13 mouse cellular contexts compared by ENCODE assay signal in genomic region chr11:102288913-102289312, GRCm38 (mm10). TPM values are rescaled to one million over a fixed set of nuclear protein-coding genes. Genes with fewer than 3 reads are reported as not detected.
DNase-seq lines count a peak whose midpoint lies in the region; ATAC-seq and TF ChIP-seq lines count a peak whose summit lies in the region.
"Had no signal": no experiment of that assay in that cellular context is flagged by ENCODE, and none has a peak within 500 bp of the region (broad histone marks: within the 10 kb centered on the region; RNA-seq: fewer than 3 reads in every experiment).

No protein-coding gene starts in this region.

- no peaks in the 10 kb centered on the region for H3K9me3 ChIP-seq in hindbrain, postnatal 0 days (ENCODE audit: low read length)
- H3K9me3 ChIP-seq in hindbrain, embryonic 11.5 days (ENCODE audit: control insufficient read depth, low read length), result no peaks in the 10 kb centered on the region
- no peaks in the 10 kb centered on the region for H3K9me3 ChIP-seq in midbrain, embryonic 11.5 days (ENCODE audit: control insufficient read depth, low read length)
- no peaks in the 10 kb centered on the region for H3K9me3 ChIP-seq in midbrain, embryonic 14.5 days (ENCODE audit: control insufficient read depth, low read length)
- H3K9me3 ChIP-seq in neural tube, embryonic 15.5 days (replicated peaks), result no peaks in the 10 kb centered on the region
- H3K9me3 ChIP-seq: forebrain, embryonic 15.5 days; heart, embryonic 13.5 days had no signal

- H3K4me1 ChIP-seq in hindbrain, postnatal 0 days (ENCODE audit: insufficient read depth, low read length), result peaks cover 5% of the 10 kb centered on the region; the same call in 1 of the 2 replicates
- peaks cover 3% of the 10 kb centered on the region for H3K4me1 ChIP-seq in hindbrain, embryonic 11.5 days (replicated peaks; ENCODE audit: control insufficient read depth, insufficient read depth, low read length)
- H3K4me1 ChIP-seq in midbrain, embryonic 11.5 days (ENCODE audit: control insufficient read depth, insufficient read depth, low read length), result peaks cover 4% of the 10 kb centered on the region; the same call in 1 of the 2 replicates
- peaks cover 10% of the 10 kb centered on the region for H3K4me1 ChIP-seq in midbrain, embryonic 14.5 days (ENCODE audit: control insufficient read depth, insufficient read depth, low read length)
- H3K4me1 ChIP-seq in neural tube, embryonic 15.5 days, result peaks cover 38% of the 10 kb centered on the region

- H3K4me3 ChIP-seq in hindbrain, postnatal 0 days (ENCODE audit: low read length), result no peak overlapping the region
- no peak overlapping the region for H3K4me3 ChIP-seq in hindbrain, embryonic 11.5 days (ENCODE audit: low read depth, low read length)
- no peak overlapping the region for H3K4me3 ChIP-seq in midbrain, embryonic 11.5 days (ENCODE audit: low read depth, low read length)
- no peak overlapping the region for H3K4me3 ChIP-seq in midbrain, embryonic 14.5 days (replicated peaks; ENCODE audit: low read depth, low read length)
- no peak overlapping the region for H3K4me3 ChIP-seq in neural tube, embryonic 15.5 days (replicated peaks)
- H3K4me3 ChIP-seq: forebrain, embryonic 15.5 days; heart, embryonic 13.5 days had no signal

- H3K27ac ChIP-seq in hindbrain, postnatal 0 days, result peak overlapping the region; percentile 32; the same call in 1 of the 2 replicates
- H3K27ac ChIP-seq in hindbrain, embryonic 11.5 days (ENCODE audit: low read depth, low read length), result no peak overlapping the region
- no peak overlapping the region for H3K27ac ChIP-seq in midbrain, embryonic 11.5 days (ENCODE audit: low read depth, low read length)
- no peak overlapping the region for H3K27ac ChIP-seq in midbrain, embryonic 14.5 days (replicated peaks; ENCODE audit: low read depth, low read length)
- H3K27ac ChIP-seq in neural tube, embryonic 15.5 days (replicated peaks), result no peak overlapping the region
- H3K27ac ChIP-seq: forebrain, embryonic 15.5 days; heart, embryonic 13.5 days had no signal

- 73% methylated on average over 2 of the region's 2 CpGs for WGBS in hindbrain, postnatal 0 days
- WGBS in hindbrain, embryonic 11.5 days, result 78% methylated on average over 2 of the region's 2 CpGs
- 79% methylated on average over 2 of the region's 2 CpGs for WGBS in midbrain, embryonic 11.5 days
- WGBS in midbrain, embryonic 14.5 days, result 82% methylated on average over 2 of the region's 2 CpGs
- WGBS in neural tube, embryonic 15.5 days, result 77% methylated on average over 2 of the region's 2 CpGs

- no peak for ATAC-seq in hindbrain, postnatal 0 days
- ATAC-seq in hindbrain, embryonic 11.5 days (ENCODE audit: low FRiP score), result no peak
- no peak for ATAC-seq in midbrain, embryonic 11.5 days (ENCODE audit: low FRiP score)
- ATAC-seq in midbrain, embryonic 14.5 days (ENCODE audit: low FRiP score, low TSS enrichment), result no peak
- ATAC-seq in neural tube, embryonic 15.5 days (ENCODE audit: low FRiP score), result no peak
- ATAC-seq in monocyte, adult 5-6 weeks (replicated peaks; ENCODE audit: insufficient number of reproducible peaks, low FRiP score, low TSS enrichment, poor library complexity, severe bottlenecking), result no peak
- ATAC-seq: forebrain, embryonic 15.5 days had no signal

- H3K4me2 ChIP-seq in hindbrain, postnatal 0 days (ENCODE audit: low read depth, low read length), result no peak overlapping the region
- H3K4me2 ChIP-seq in hindbrain, embryonic 11.5 days (replicated peaks; ENCODE audit: low read depth, low read length), result no peak overlapping the region
- H3K4me2 ChIP-seq in midbrain, embryonic 11.5 days, result no peak overlapping the region
- no peak overlapping the region for H3K4me2 ChIP-seq in midbrain, embryonic 14.5 days (ENCODE audit: low read length)
- no peak overlapping the region for H3K4me2 ChIP-seq in neural tube, embryonic 15.5 days
- H3K4me2 ChIP-seq: forebrain, embryonic 15.5 days; heart, embryonic 13.5 days had no signal

- H3K9ac ChIP-seq in hindbrain, postnatal 0 days (replicated peaks; ENCODE audit: low read length), result no peak overlapping the region
- H3K9ac ChIP-seq in hindbrain, embryonic 11.5 days (ENCODE audit: low read depth, low read length), result no peak overlapping the region
- no peak overlapping the region for H3K9ac ChIP-seq in midbrain, embryonic 11.5 days (ENCODE audit: low read length)
- H3K9ac ChIP-seq in midbrain, embryonic 14.5 days (replicated peaks; ENCODE audit: low read length), result no peak overlapping the region
- 0 out of 2 replicates have a peak overlapping the region, but pooled peaks have one; percentile 14 for H3K9ac ChIP-seq in neural tube, embryonic 15.5 days (replicated peaks)
- H3K9ac ChIP-seq: forebrain, embryonic 15.5 days had no signal

- no peak for TF ChIP-seq CTCF in hindbrain, postnatal 0 days (IDR thresholded peaks at IDR 0.05; ENCODE audit: low read depth)

- peak; percentile 76 to 83 for DNase-seq in cerebellum, postnatal 10 days
- no peak for DNase-seq in cerebellum, adult 11 months
- no peak for DNase-seq in hindbrain, postnatal 0 days (ENCODE audit: low spot score)
- DNase-seq in hindbrain, embryonic 11.5 days (ENCODE audit: low spot score), result no peak
- DNase-seq in midbrain, embryonic 11.5 days (ENCODE audit: low spot score, missing footprints), result peak; percentile 73
- DNase-seq in midbrain, embryonic 14.5 days, result no peak
- DNase-seq: adrenal gland, adult 8-10 months; kidney, postnatal 14 days had no signal

- H3K27me3 ChIP-seq in hindbrain, postnatal 0 days (ENCODE audit: insufficient read depth, low read length), result no peaks in the 10 kb centered on the region
- no peaks in the 10 kb centered on the region for H3K27me3 ChIP-seq in hindbrain, embryonic 11.5 days (ENCODE audit: control insufficient read depth, insufficient read depth, low read length)
- no peaks in the 10 kb centered on the region for H3K27me3 ChIP-seq in midbrain, embryonic 11.5 days (ENCODE audit: control insufficient read depth, insufficient read depth, low read length)
- no peaks in the 10 kb centered on the region for H3K27me3 ChIP-seq in midbrain, embryonic 14.5 days (ENCODE audit: control insufficient read depth, insufficient read depth, low read length)
- no peaks in the 10 kb centered on the region for H3K27me3 ChIP-seq in neural tube, embryonic 15.5 days (replicated peaks)
- H3K27me3 ChIP-seq: forebrain, embryonic 15.5 days; heart, embryonic 13.5 days had no signal

- H3K36me3 ChIP-seq in hindbrain, postnatal 0 days (ENCODE audit: insufficient read depth, low read length), result peaks cover 29% of the 10 kb centered on the region
- peaks cover 14% of the 10 kb centered on the region for H3K36me3 ChIP-seq in hindbrain, embryonic 11.5 days (ENCODE audit: control insufficient read depth, insufficient read depth, low read length)
- peaks cover 25% of the 10 kb centered on the region for H3K36me3 ChIP-seq in midbrain, embryonic 11.5 days (ENCODE audit: control insufficient read depth, insufficient read depth, low read length)
- H3K36me3 ChIP-seq in midbrain, embryonic 14.5 days (ENCODE audit: control insufficient read depth, insufficient read depth, low read length), result peaks cover 69% of the 10 kb centered on the region
- peaks cover 60% of the 10 kb centered on the region for H3K36me3 ChIP-seq in neural tube, embryonic 15.5 days

RNA-seq across cellular contexts. Expression of gene Tmub2, which starts 4.2 kb away (rescaled TPM):
- total RNA-seq in hindbrain, postnatal 0 days (2014; rRNA removed), result 81.8 and 92.7 TPM in 2 replicates
- 71.0 and 72.2 TPM in 2 replicates for polyA plus RNA-seq in hindbrain, postnatal 0 days (2015; fragmentation: Nextera tagmentation; extraction: Ambion mirVana)
- 64.0 and 65.2 TPM in 2 replicates for polyA plus RNA-seq in hindbrain, embryonic 11.5 days (2014; fragmentation: Nextera tagmentation; extraction: Ambion mirVana)
- 54.0 and 55.7 TPM in 2 replicates for polyA plus RNA-seq in midbrain, embryonic 11.5 days (2014; fragmentation: Nextera tagmentation; extraction: Ambion mirVana)
- polyA plus RNA-seq in midbrain, embryonic 14.5 days (2014; fragmentation: Nextera tagmentation; extraction: Ambion mirVana), result 76.4 and 78.4 TPM in 2 replicates
- polyA plus RNA-seq in neural tube, embryonic 15.5 days (2015; fragmentation: Nextera tagmentation; extraction: Ambion mirVana), result 79.8 and 83.7 TPM in 2 replicates
- 25.7 to 34.3 TPM (median 26.5 TPM) in 3 replicates for total RNA-seq in monocyte, adult 5-6 weeks (2017)

RNA-seq across cellular contexts. Expression of gene Atxn7l3, which starts 7.5 kb away (rescaled TPM):
- 146 and 149 TPM in 2 replicates for total RNA-seq in hindbrain, postnatal 0 days (2014; rRNA removed)
- polyA plus RNA-seq in hindbrain, postnatal 0 days (2015; fragmentation: Nextera tagmentation; extraction: Ambion mirVana), result 22.8 and 23.7 TPM in 2 replicates
- polyA plus RNA-seq in hindbrain, embryonic 11.5 days (2014; fragmentation: Nextera tagmentation; extraction: Ambion mirVana), result 17.5 and 22.0 TPM in 2 replicates
- 13.3 and 15.2 TPM in 2 replicates for polyA plus RNA-seq in midbrain, embryonic 11.5 days (2014; fragmentation: Nextera tagmentation; extraction: Ambion mirVana)
- polyA plus RNA-seq in midbrain, embryonic 14.5 days (2014; fragmentation: Nextera tagmentation; extraction: Ambion mirVana), result 38.5 and 42.4 TPM in 2 replicates
- polyA plus RNA-seq in neural tube, embryonic 15.5 days (2015; fragmentation: Nextera tagmentation; extraction: Ambion mirVana), result 27.2 and 28.1 TPM in 2 replicates
- total RNA-seq in monocyte, adult 5-6 weeks (2017), result 29.9 to 43.6 TPM (median 29.9 TPM) in 3 replicates

RNA-seq across cellular contexts. Expression of gene Asb16, which starts 20.4 kb away (rescaled TPM):
- total RNA-seq in hindbrain, postnatal 0 days (2014; rRNA removed), result 2.2 and 2.6 TPM in 2 replicates
- polyA plus RNA-seq in hindbrain, postnatal 0 days (2015; fragmentation: Nextera tagmentation; extraction: Ambion mirVana), result 0.29 and 0.41 TPM in 2 replicates
- polyA plus RNA-seq in hindbrain, embryonic 11.5 days (2014; fragmentation: Nextera tagmentation; extraction: Ambion mirVana), result 0.06 and 0.08 TPM in 2 replicates
- polyA plus RNA-seq in midbrain, embryonic 11.5 days (2014; fragmentation: Nextera tagmentation; extraction: Ambion mirVana), result 0.08 TPM in 1 of 2 replicates, not detected in the other
- 0.12 TPM in 1 of 2 replicates, not detected in the other for polyA plus RNA-seq in midbrain, embryonic 14.5 days (2014; fragmentation: Nextera tagmentation; extraction: Ambion mirVana)
- polyA plus RNA-seq in neural tube, embryonic 15.5 days (2015; fragmentation: Nextera tagmentation; extraction: Ambion mirVana), result 0.10 and 0.12 TPM in 2 replicates
- total RNA-seq in monocyte, adult 5-6 weeks (2017), result not detected in 3 replicates
- polyA plus RNA-seq: forebrain, embryonic 15.5 days had no signal

RNA-seq across cellular contexts. Expression of gene Ubtf, which starts 30.6 kb away (rescaled TPM):
- total RNA-seq in hindbrain, postnatal 0 days (2014; rRNA removed), result 53.7 and 63.7 TPM in 2 replicates
- polyA plus RNA-seq in hindbrain, postnatal 0 days (2015; fragmentation: Nextera tagmentation; extraction: Ambion mirVana), result 74.6 and 76.1 TPM in 2 replicates
- 82.1 and 83.4 TPM in 2 replicates for polyA plus RNA-seq in hindbrain, embryonic 11.5 days (2014; fragmentation: Nextera tagmentation; extraction: Ambion mirVana)
- polyA plus RNA-seq in midbrain, embryonic 11.5 days (2014; fragmentation: Nextera tagmentation; extraction: Ambion mirVana), result 84.7 and 86.1 TPM in 2 replicates
- 77.6 and 84.4 TPM in 2 replicates for polyA plus RNA-seq in midbrain, embryonic 14.5 days (2014; fragmentation: Nextera tagmentation; extraction: Ambion mirVana)
- 68.9 and 79.5 TPM in 2 replicates for polyA plus RNA-seq in neural tube, embryonic 15.5 days (2015; fragmentation: Nextera tagmentation; extraction: Ambion mirVana)
- total RNA-seq in monocyte, adult 5-6 weeks (2017), result 160 to 166 TPM (median 161 TPM) in 3 replicates

RNA-seq across cellular contexts. Expression of gene BC030867, which starts 40.2 kb away (rescaled TPM):
- 2.3 and 2.4 TPM in 2 replicates for total RNA-seq in hindbrain, postnatal 0 days (2014; rRNA removed)
- polyA plus RNA-seq in hindbrain, postnatal 0 days (2015; fragmentation: Nextera tagmentation; extraction: Ambion mirVana), result 2.1 and 2.3 TPM in 2 replicates
- 13.2 and 14.0 TPM in 2 replicates for polyA plus RNA-seq in hindbrain, embryonic 11.5 days (2014; fragmentation: Nextera tagmentation; extraction: Ambion mirVana)
- polyA plus RNA-seq in midbrain, embryonic 11.5 days (2014; fragmentation: Nextera tagmentation; extraction: Ambion mirVana), result 17.4 and 18.4 TPM in 2 replicates
- 2.6 and 3.0 TPM in 2 replicates for polyA plus RNA-seq in midbrain, embryonic 14.5 days (2014; fragmentation: Nextera tagmentation; extraction: Ambion mirVana)
- polyA plus RNA-seq in neural tube, embryonic 15.5 days (2015; fragmentation: Nextera tagmentation; extraction: Ambion mirVana), result 2.2 and 5.1 TPM in 2 replicates
- not detected in 3 replicates for total RNA-seq in monocyte, adult 5-6 weeks (2017)
- total RNA-seq: gastrocnemius, adult 8-10 months had no signal

Comparison
In these comparisons a context has a peak if more than half of its experiments do, and no peak if none do; other contexts are left out.
1. DNase-seq: peak in cerebellum, postnatal 10 days (2 of 2) and midbrain, embryonic 11.5 days (single experiment); none in cerebellum, adult 11 months (single experiment), hindbrain, postnatal 0 days (single experiment), hindbrain, embryonic 11.5 days (single experiment) and midbrain, embryonic 14.5 days (single experiment).